Mouse (Mus musculus) olfactory bulb, adult 2 months (tissue): ENCODE data around the gene C1qtnf5.

Experiments
- CTCF ChIP-seq: fragments of 200-500 bp; IDR thresholded peaks from 2 replicates; pipeline ENCODE4 v1.5.1; 2012; ENCODE audit warnings: low read depth, mild to moderate bottlenecking, low read length, moderate library complexity; ENCODE audit not compliant: insufficient read depth
- POLR2A ChIP-seq: fragments of 200-500 bp; IDR thresholded peaks from 2 replicates; pipeline ENCODE4 v1.6.1; 2012; ENCODE audit warnings: mild to moderate bottlenecking, low read depth, low read length, moderate library complexity; ENCODE audit not compliant: insufficient read depth

DNA sequence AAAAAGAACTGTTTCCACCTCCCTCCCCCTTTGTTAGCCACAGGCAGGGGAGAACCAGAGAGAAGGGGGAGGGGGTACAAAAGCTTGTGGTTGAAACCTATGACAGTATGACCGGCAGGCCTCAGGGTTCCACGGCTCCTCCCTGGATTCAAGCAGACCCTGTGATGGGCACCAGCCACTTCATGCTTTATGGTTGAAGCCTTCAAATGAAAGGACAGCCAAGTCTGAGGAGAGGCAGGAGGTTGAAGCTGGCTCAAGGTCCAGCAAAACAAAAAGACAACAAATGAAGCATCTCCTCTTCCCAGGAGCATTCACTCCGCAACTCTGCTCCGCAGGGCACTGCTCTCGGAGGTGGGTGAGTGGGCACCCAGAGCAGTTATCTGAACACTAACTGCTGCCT lies 36.4 kb downstream of the C1qtnf5 start:
- TF ChIP-seq CTCF (no peak), POLR2A (no peak)
